Mouse (Mus musculus) embryonic facial prominence, embryonic 15.5 days (tissue): ENCODE measurements around the gene Csl. TPM values are rescaled to one million over a fixed set of nuclear protein-coding genes. Genes with fewer than 3 reads are reported as not detected.

Experiments
- ATAC-seq: fragments of 200-750 bp; cut with Nextera tagmentation; 2 replicates; pipeline ENCODE4 v1.8.0; 2017; ENCODE audit warnings: low read depth, moderate TSS enrichment; ENCODE audit not compliant: insufficient number of reproducible peaks, low FRiP score, low TSS enrichment
- H3K27ac ChIP-seq: fragments of 300-500 bp; sonication (generic); replicated peaks from 2 replicates; pipeline ENCODE4 v1.5.1; 2015; ENCODE audit warnings: mild to moderate bottlenecking, inconsistent platforms
- H3K27me3 ChIP-seq: fragments of 300-500 bp; sonication (generic); 2 replicates; pipeline ENCODE4 v1.6.1; 2015; ENCODE audit warnings: inconsistent platforms
- H3K36me3 ChIP-seq: fragments of 300-500 bp; sonication (generic); 2 replicates; pipeline ENCODE4 v1.6.1; 2015; ENCODE audit warnings: mild to moderate bottlenecking, inconsistent platforms
- H3K4me1 ChIP-seq: fragments of 300-500 bp; sonication (generic); 2 replicates; pipeline ENCODE4 v1.6.1; 2015; ENCODE audit warnings: inconsistent platforms
- H3K4me2 ChIP-seq: fragments of 300-500 bp; sonication (generic); replicated peaks from 2 replicates; pipeline ENCODE4 v1.6.1; 2015; ENCODE audit warnings: mild to moderate bottlenecking, inconsistent platforms
- H3K4me3 ChIP-seq: fragments of 300-500 bp; sonication (generic); replicated peaks from 2 replicates; pipeline ENCODE4 v1.5.1; 2015; ENCODE audit warnings: mild to moderate bottlenecking, inconsistent platforms
- H3K9ac ChIP-seq: fragments of 300-500 bp; sonication (generic); 2 replicates; pipeline ENCODE4 v1.6.1; 2015; ENCODE audit warnings: inconsistent platforms
- H3K9me3 ChIP-seq: fragments of 300-500 bp; sonication (generic); replicated peaks from 2 replicates; pipeline ENCODE4 v1.6.1; 2016; ENCODE audit warnings: inconsistent platforms
- WGBS: fragments of 180-500 bp; shearing (Covaris S2); methylation state at CpG from one replicate; pipeline ENCODE4 v1.1.7; 2015; 5-methylcytosine and 5-hydroxymethylcytosine counted together
- polyA plus RNA-seq: library from polyadenylated mRNA; unstranded; fragments of >200 nt; fragmentation: Nextera tagmentation; extraction: Ambion mirVana; gene quantifications from 2 replicates; pipeline ENCODE4 v1.2.1, GENCODE M21; 2015

Csl gene
- polyA plus RNA-seq, result 0.43 TPM in 1 of 2 replicates, not detected in the other

DNA sequence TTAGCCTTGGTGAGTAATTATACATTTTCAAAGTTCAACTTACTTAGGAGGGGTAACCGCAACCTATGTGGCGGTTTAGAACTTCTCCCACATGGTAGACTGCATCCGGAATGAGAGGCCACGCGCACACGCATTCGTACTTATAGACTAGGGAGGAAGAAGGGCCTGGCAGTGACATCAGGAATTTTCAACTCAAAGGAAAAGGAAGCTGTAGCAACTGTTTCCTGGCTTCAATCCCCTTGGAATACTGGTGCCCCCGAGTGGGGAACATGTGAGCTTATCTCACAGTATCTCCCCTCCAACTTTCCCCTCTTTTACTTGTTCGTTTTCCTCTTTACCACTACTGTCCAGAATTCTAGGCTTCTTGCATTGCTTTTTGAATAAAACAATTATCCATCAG lies at the start of gene Csl:
Gene Csl (minus strand): TSS at position 101 of the 400 bp plus-strand sequence.
- Histone ChIP-seq H3K4me3 (no peak within 1 kb of the TSS), H3K27me3 (no peaks in the 10 kb centered on the region), H3K9me3 (no peaks in the 10 kb centered on the region), H3K4me1 (no peaks in the 10 kb centered on the region), H3K9ac (no peak within 1 kb of the TSS), H3K27ac (no peak within 1 kb of the TSS), H3K36me3 (no peaks in the 10 kb centered on the region), H3K4me2 (no peak within 1 kb of the TSS)
- no peak for ATAC-seq
- WGBS, result 88% methylated on average over 9 of the region's 9 CpGs

DNA sequence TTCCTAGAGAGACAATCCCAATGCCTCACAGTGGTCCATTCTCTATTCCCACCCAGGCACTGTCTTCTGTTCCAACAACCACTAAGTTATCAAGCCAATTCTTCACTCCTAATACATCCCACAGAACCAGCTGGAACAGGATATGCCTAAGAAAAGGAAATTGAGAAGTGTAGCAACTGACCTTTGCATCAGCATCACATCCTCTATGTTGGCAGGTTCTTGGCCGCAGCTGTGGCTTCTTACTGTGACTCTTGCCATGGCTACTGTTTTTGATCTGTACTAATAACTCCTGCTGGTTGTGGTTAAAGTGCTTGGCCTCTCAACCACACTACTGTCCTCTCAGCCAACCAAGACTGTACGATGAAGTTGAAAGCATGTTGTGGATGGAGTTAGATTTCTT lies 30.0 kb upstream of the Csl start:
- Histone ChIP-seq H3K4me1 (no peaks in the 10 kb centered on the region), H3K27ac (no peak overlapping the region), H3K9ac (no peak overlapping the region), H3K4me3 (no peak overlapping the region), H3K9me3 (no peaks in the 10 kb centered on the region), H3K27me3 (no peaks in the 10 kb centered on the region), H3K4me2 (no peak overlapping the region), H3K36me3 (no peaks in the 10 kb centered on the region)
- WGBS, result 74% methylated on average over 2 of the region's 2 CpGs
- no peak for ATAC-seq

DNA sequence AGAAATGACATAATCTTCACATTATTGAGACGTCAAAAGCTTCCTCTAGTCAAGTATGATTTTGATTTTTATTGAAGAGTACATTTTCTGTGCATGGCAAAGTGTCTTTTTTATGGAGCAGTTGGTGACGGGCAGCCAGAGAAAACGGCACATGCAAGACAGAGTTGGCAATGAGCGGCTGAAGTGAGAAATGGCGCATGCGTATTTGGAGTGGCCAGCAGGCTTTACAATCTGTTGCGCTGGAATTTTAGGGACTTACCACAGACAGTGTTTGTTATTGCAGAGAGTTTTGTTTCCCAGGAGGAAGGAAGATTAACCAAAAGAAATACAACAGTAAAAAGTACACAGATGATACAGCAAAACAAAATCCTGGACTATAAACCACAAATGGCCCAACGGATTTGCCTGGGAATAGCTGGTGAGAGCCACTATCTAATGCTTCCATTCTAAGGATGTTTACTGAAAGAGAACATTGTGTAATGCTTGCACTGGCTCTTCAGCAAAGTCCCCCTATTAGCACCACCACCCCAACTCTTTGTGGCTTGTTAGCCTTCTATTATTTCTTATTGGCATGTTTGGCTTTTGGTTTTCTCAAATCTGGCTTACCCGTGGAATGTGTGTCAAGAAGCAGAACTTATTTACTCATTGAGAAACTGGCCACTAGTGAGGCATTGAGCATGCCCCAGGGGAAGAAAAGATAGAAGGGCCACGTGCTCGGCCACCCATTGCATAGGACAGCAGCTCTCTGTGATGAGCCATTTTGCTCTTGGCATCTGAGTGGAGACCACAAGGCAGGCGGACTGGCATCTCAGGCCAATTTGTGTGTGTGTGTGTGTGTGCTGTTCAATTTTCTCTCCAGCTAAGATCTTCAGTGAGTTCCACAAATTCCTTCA lies 15.0 kb upstream of the Csl start:
- no peak for ATAC-seq
- no peak overlapping the region for H3K9ac ChIP-seq
- H3K36me3 ChIP-seq, result no peaks in the 10 kb centered on the region
- no peak overlapping the region for H3K4me2 ChIP-seq
- 68% methylated on average over 12 of the region's 12 CpGs for WGBS
- H3K9me3 ChIP-seq, result no peaks in the 10 kb centered on the region
- no peaks in the 10 kb centered on the region for H3K4me1 ChIP-seq
- H3K4me3 ChIP-seq, result no peak overlapping the region
- no peak overlapping the region for H3K27ac ChIP-seq
- no peaks in the 10 kb centered on the region for H3K27me3 ChIP-seq

DNA sequence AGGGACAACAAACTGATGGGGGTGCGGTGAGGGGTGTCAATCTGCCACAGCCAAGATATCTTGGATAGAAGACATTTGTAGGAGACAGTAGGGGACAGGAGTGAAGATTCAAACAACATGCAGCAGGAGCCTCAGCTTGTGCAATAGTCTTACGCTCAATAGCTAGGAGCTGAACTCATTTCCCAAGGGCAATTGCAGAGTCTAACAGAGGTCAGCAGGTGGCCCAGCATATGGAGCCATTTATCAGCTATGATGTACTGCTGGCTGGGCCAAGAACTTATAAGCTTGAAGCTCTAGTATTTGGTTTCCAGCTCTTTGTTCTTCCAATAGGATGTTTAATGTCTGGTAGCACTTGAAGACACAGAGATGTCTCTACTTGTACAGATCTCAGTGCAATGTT lies 9.3 kb downstream of the Csl start:
- 69% methylated on average over 2 of the region's 2 CpGs for WGBS
- H3K4me3 ChIP-seq, result no peak overlapping the region
- H3K36me3 ChIP-seq, result no peaks in the 10 kb centered on the region
- ATAC-seq, result no peak
- no peaks in the 10 kb centered on the region for H3K27me3 ChIP-seq
- H3K9me3 ChIP-seq, result no peaks in the 10 kb centered on the region
- H3K27ac ChIP-seq, result no peak overlapping the region
- H3K4me2 ChIP-seq, result no peak overlapping the region
- H3K9ac ChIP-seq, result no peak overlapping the region
- H3K4me1 ChIP-seq, result no peaks in the 10 kb centered on the region

DNA sequence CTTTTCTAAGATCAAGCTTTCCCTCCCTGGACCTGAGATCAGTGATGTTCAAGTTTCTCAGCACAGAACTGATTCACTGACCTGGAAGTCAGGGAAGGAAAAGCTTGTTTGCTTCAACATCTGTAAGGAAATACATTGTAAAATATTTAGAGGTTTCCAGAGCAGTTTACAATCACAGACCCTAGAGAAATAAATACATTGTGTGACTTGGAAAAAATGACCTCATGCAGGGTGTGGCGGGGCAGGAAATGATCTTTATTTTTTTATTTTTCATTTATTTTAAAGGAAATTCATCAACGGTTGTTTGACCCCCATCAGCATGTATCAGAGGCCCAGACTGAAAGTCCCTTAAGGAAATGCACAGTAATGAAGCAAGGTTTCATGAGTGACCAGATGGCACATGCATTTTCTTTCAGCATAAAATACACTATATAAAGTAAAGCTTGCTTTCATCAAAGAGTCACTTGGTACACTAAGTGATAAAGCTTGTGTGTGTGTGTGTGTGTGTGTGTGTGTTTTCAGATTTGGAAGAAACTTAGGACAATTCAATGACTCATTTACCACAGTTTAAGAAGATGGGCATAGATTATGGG lies 10.7 kb downstream of the Csl start:
- ATAC-seq, result no peak
- Histone ChIP-seq H3K27ac (no peak overlapping the region), H3K4me3 (no peak overlapping the region), H3K9me3 (no peaks in the 10 kb centered on the region), H3K36me3 (no peaks in the 10 kb centered on the region), H3K27me3 (no peaks in the 10 kb centered on the region), H3K9ac (no peak overlapping the region), H3K4me2 (no peak overlapping the region), H3K4me1 (no peaks in the 10 kb centered on the region)
- 71% methylated on average over 2 of the region's 2 CpGs for WGBS

DNA sequence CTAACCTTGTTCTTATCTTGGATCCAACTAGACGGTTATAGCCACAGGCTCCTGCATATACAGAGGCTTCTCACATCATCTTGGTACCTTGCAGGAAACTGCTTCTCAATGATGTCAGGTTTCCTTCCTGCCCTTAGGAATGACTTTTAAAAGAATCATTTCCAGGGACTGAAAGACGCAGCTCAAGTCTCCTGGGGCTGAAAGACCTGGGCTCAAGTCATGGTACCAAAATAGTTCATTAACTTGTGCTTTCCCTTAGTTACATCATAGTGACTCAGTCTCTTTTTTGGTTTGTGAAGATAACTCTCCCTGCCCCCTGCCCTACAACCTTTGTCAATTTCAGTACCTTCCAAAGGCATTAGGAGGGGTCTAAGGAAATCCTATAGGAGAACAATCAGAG lies 11.4 kb downstream of the Csl start:
- no peak; the same call in 1 of the 2 replicates for ATAC-seq
- Histone ChIP-seq H3K9ac (no peak overlapping the region), H3K27me3 (no peaks in the 10 kb centered on the region), H3K36me3 (no peaks in the 10 kb centered on the region), H3K4me3 (no peak overlapping the region), H3K27ac (no peak overlapping the region), H3K4me2 (no peak overlapping the region), H3K4me1 (no peaks in the 10 kb centered on the region), H3K9me3 (no peaks in the 10 kb centered on the region)
- WGBS, result 55% methylated on average over 2 of the region's 2 CpGs

DNA sequence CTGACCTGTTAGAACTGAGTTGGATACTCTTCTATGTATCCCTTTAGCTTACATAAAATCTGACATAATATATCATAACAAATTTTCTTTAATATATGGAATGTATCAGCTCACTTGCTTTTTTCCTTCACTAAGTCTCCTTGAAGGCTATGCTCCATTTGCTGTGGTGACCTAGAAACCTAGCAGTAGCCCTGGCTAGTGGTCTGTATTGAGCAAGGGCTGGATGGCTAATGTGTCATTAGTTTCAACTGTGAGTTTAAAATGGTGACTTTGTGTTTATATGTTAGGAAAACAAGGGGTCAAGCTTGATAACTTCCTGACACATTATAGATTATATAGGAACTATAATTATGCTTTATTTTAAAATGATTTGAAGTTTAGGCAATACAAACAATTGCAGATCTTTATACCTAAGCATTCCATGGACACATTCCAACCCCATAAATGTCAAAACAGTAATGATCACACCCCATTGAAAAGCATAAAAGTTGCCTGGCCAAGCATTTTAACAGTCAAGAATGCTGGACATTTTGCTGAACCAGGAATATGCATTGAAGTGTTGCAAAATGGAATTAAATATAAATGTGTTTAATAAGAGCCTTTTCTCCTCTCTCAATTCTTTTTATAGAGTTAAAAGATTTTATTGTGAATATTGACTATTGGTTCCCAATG lies 17.7 kb downstream of the Csl start:
- Histone ChIP-seq H3K4me2 (no peak overlapping the region), H3K9me3 (no peaks in the 10 kb centered on the region), H3K27me3 (no peaks in the 10 kb centered on the region), H3K4me1 (no peaks in the 10 kb centered on the region), H3K27ac (no peak overlapping the region), H3K36me3 (no peaks in the 10 kb centered on the region), H3K9ac (no peak overlapping the region), H3K4me3 (no peak overlapping the region)
- ATAC-seq, result no peak

DNA sequence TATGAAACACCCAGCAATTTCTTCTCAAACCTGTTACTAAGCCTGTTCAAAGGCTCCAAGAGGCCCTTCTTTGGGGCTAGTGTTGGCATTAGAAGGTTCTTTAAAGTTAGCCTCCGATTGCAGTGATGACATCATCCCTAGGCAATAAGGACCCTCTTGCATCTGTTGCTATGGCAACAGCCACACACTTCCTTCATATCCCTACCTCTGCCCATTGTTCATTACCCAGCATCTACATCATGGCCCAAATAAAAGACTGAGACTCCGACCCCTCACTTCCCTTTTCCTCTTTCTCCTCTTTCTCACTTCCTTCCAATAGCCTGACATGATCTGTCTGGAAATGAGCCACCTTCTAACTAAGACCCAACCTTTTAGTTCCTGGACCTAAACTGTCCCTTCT lies 46.3 kb downstream of the Csl start:
- no peak overlapping the region for H3K27ac ChIP-seq
- no peaks in the 10 kb centered on the region for H3K36me3 ChIP-seq
- H3K4me1 ChIP-seq, result no peaks in the 10 kb centered on the region
- no peak overlapping the region for H3K4me2 ChIP-seq
- no peaks in the 10 kb centered on the region for H3K9me3 ChIP-seq
- no peak overlapping the region for H3K4me3 ChIP-seq
- ATAC-seq, result no peak
- WGBS, result 69% methylated on average over 2 of the region's 2 CpGs
- no peaks in the 10 kb centered on the region for H3K27me3 ChIP-seq
- no peak overlapping the region for H3K9ac ChIP-seq

DNA sequence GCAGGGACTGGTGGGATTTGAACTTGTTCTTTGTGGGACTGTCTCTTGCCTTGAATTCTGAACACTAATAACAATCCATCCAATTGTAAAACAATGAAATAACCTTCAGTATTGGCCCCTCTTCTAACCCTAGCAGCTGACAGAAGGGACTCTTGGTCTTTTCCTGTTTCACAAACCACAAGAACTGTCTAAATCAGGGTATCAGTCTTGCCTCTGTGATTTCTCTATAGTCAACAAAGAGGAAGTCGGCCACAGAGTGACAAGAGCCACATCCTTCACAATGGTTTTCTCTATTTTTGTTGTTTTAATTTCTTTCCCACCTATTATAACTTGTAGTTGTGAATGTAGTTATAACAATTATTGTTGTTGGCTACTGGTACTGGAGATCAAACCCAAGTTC lies 47.9 kb downstream of the Csl start:
- no peak overlapping the region for H3K4me2 ChIP-seq
- H3K4me3 ChIP-seq, result no peak overlapping the region
- WGBS, result 79% methylated on average over 1 of the region's 1 CpGs
- no peak overlapping the region for H3K27ac ChIP-seq
- H3K9ac ChIP-seq, result no peak overlapping the region
- ATAC-seq, result no peak
- no peaks in the 10 kb centered on the region for H3K4me1 ChIP-seq
- no peaks in the 10 kb centered on the region for H3K27me3 ChIP-seq
- H3K9me3 ChIP-seq, result no peaks in the 10 kb centered on the region
- H3K36me3 ChIP-seq, result no peaks in the 10 kb centered on the region
